Mouse (Mus musculus): Measurements from ENCODE around the gene Rac2.

Rac2 gene

DNA sequence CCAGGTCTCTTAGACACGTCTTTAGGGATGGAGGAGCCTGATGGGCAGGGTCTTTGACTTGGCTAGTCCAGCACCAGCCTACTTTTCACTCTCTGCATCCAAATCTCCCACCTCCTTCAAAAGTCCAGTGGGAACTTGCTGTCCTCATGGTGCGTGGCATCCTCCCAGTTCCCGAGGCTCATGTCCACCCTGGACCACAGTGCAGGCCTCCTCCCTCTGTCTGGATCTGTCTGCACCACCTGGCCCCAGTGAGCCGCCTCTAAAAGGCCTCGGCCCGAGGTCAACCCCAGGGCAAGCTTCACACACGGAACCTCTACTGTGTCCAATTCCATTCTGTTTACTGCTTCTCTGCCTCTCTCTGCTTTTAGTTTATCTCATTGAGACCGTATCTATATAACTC, 51.3 kb downstream of the Rac2 start:
- DNase-seq (ENCODE audit: low spot score) = no peak

DNA sequence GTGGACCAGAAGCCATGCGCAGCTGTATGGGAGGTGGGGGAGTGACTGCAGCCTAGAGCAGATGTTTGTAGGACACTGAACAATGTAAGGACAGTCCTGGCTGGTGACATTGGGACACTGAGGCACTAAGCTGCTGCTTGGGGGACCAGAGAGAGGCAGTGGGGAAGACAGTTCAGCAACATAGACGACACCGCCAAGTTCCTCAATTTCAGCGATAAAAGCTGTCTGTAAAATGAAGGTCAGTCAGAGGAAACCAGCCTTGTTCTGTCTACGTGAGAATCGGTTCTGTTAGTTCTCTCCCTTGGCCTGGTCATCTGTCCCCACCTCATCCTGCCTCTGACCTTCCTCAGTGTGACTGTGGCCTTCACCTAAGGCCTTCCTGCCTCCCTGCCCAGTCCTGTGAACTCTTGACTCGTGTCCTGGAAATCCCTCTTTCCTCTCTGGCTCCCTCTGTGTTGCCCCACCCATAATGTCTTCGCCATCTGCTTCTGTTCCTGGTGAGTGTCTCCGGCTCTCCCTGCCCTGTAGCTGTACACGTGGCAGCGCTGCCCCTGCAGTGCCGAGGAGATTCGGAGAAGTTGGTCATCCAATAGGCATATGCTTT, 52.4 kb downstream of the Rac2 start:
- no peak for DNase-seq (ENCODE audit: low spot score)

DNA sequence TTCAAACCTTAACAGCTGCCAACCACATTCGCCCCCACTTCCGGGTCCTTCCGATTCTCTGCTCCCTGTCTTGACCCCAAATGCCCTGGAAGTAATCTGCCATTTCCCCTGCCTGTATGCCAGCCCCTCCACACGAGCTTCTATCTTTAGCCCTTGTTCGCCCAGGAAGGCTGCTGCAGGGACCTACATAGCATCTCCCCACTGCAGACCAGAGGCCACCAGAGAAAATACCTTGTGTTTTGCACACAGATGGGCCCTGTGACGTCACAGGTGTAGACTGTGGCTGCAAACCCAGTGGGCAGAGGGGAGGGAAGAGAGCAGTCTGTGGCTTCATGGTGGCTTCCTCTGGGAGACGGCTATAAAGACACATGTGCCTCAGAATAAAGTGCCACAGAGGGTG, 54.4 kb downstream of the Rac2 start:
- DNase-seq (ENCODE audit: low spot score) = no peak

DNA sequence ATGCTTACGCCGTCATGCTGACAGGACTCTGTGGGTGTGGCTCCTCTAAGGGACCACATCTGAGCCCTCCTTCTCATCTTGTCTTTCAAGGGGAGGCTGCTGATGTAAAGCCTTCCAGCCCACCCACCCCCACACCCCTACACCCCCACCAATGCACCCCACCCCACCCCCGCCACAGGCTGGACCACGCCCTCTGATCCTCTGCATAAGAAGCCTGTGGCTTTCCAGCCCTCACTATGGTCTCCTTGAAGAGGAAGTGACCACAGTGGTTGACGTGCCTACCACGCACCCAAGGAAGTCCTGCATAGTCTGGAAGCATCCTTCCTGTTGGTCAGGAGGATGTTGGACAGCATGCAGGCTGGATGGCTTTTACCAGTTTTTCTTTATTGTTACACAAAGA, 56.8 kb downstream of the Rac2 start:
- no peak for DNase-seq (ENCODE audit: low spot score)

DNA sequence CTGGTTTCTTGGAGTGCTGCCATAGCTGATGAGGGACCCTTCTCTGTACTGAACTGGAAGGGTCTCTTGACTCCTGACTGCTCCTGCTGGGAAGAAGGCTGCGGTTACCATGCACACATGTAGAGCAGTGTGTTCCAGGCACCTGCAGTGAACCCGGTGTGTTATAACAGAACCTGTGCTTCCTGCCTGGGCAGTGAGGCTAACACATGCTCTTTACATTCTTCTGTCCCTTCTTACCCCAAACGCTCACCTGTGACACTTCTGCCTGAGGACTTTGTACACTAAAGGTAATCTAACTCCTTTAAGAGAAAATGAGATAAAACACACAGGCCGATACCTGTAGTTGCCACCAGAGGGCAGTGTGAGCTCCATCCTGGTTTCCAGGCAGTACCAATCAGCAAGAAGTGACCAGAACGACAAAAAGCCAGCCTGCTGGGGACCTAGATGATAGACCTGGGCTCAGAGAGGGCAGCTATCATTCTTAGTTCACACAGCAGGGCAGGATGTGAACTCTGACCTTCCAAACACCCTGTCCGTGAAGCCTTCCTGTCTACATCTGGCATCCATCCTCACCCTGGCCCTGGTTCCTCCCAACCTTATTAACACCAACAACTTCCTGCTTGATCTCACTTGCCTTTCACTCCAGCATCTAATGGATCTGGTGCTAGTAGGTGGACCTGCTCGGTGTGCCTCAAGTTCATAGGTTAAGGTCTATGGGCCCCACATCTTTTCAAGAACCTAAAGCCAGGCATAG, 58.0 kb downstream of the Rac2 start:
- peak; percentile 57 for DNase-seq (ENCODE audit: low spot score)

DNA sequence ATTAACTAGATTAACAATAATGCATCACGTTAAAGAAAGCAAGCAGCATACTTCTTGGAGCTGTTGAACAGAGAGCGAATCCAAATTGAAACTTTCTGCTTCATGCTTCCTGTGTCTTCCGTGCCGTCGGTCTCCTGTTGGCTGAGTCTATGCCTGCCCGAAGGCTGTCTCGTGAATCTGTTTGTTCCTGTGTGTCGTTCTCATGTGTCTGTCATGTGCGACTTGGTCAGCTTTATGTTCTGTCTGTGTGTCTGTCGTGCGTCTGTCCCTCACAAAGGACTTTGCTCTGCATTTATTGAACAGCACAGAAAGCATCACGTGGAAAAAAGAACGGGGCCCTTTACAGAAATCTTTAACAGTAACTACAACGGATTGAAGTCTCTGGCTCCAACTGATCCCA, 59.6 kb downstream of the Rac2 start:
- no peak for DNase-seq (ENCODE audit: low spot score)

DNA sequence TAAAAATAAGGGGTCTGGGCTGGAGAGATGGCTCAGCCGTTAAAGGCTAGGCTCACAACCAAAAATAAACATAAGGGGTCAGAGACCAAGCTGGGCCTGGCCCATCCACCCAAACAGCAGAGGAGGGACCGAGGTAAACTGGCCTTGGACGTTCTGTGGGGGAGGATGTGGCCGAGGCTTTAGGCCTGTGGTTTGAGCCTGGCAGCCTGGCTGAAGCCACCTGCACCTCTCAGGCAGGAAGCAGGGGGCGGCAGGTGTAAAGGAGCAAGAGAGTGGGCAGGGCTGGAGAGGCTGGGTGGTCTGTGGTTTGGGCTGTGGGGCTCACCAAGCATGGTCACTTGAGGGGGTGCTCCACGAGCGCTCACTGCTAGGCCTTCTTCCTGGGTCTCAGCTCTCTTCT, 60.6 kb downstream of the Rac2 start:
- DNase-seq (ENCODE audit: low spot score) = no peak

DNA sequence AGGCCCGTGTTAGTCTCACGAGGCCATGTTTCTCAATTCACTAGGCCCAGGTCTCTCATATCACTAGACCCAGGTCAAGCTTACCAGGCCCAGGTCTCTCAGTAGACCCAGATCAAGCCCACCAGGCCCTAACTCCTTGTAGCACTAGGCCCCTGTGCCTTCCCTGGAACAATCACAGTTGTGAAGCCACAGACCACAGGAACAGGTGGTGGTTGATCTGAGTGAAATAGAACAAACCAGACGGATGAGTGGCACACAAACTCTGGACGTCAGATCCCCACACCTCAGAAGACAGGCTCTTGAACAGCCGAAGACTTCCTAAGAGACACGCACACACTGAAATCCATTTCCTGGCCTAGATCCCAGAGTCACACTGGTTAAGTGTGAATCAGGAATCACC, 61.8 kb downstream of the Rac2 start:
- no peak for DNase-seq (ENCODE audit: low spot score)

DNA sequence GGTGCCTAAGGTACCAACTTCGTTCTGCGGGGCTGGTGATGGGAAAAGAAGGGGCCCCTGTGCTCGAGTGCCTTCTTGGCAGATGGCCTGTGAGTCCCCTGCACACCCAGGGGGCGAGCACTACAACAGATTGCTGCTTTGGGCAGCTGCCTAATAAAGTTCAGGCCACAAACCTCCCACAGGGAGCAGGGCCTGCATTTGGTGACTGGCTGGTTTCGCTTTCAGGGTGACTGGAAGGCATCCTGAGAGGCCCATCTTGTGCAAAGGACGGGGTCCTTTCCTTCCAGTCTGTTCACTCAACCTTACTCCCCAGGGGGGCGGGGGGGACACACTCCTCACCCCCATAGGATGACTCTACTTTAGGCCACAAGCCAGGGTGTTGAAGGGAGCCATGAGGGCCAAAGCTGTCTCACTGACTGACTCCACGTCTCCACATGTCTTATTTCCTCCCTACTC, 62.4 kb downstream of the Rac2 start:
- DNase-seq (ENCODE audit: low spot score) = no peak

DNA sequence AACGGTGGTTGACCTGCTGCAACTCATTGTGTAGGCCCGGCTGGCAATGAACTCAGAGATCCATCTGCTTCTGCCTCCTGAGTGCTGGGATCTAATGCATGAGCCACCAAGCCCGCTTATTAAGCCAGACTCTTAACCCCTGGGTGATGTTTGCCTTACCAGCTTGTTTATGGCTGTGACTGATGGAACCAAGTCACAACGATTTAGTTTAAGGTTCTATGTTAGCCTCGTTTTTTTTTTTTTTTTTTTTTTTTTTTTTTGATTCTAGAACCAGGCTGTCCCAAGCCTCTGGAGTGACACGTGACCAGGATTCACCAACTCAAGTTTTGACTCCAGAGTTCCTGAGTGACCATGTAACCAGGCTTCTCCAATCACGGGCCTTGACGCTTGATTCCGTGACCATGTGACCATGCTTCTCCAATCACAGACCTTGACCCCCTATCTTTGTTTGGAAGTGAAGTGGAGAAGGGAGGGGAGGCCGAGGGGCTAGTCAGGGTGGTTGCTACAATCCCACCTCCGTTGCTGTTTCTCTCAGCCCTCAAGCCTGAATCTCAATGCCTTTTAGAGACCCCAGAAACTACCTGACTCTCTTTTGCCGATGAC, 63.2 kb downstream of the Rac2 start:
- no peak for DNase-seq (ENCODE audit: low spot score)

Measured in spleen, adult 12 weeks (tissue).